Mouse (Mus musculus) liver, embryonic 16.5 days (tissue): ENCODE measurements at regions not wholly inside any gene's neighbourhood (a gene's known extent, or its start where the extent isn't known, plus 50 kb on each side); places are given as distances from the start of the nearest gene placed in this dataset.

Experiments used
- ATAC-seq: fragments of 200-750 bp; cut with Nextera tagmentation; 2 replicates; pipeline ENCODE4 v1.8.0; 2017; ENCODE audit warnings: low read depth, mild to moderate bottlenecking, moderate number of reproducible peaks, moderate library complexity
- H3K27ac ChIP-seq: fragments of 300-500 bp; sonication (generic); 2 replicates; pipeline ENCODE4 v1.5.1; 2014; ENCODE audit warnings: mild to moderate bottlenecking, low read length
- H3K27me3 ChIP-seq: fragments of 300-500 bp; sonication (generic); 2 replicates; pipeline ENCODE4 v1.6.1; 2014; ENCODE audit warnings: low read depth, low read length, mixed read lengths; ENCODE audit not compliant: control insufficient read depth, insufficient read depth
- H3K36me3 ChIP-seq: fragments of 300-500 bp; sonication (generic); 2 replicates; pipeline ENCODE4 v1.6.1; 2014; ENCODE audit warnings: mild to moderate bottlenecking; ENCODE audit not compliant: control insufficient read depth, insufficient read depth
- H3K4me1 ChIP-seq: fragments of 300-500 bp; sonication (generic); 2 replicates; pipeline ENCODE4 v1.6.1; 2014; ENCODE audit warnings: low read depth, low read length, mixed read lengths; ENCODE audit not compliant: control insufficient read depth
- H3K4me2 ChIP-seq: fragments of 300-500 bp; sonication (generic); 2 replicates; pipeline ENCODE4 v1.6.1; 2014; ENCODE audit warnings: low read depth, low read length, mixed read lengths
- H3K4me3 ChIP-seq: fragments of 300-500 bp; sonication (generic); 2 replicates; pipeline ENCODE4 v1.5.1; 2014; ENCODE audit warnings: low read depth, mild to moderate bottlenecking, low read length
- H3K9ac ChIP-seq: fragments of 300-500 bp; sonication (generic); 2 replicates; pipeline ENCODE4 v1.6.1; 2014; ENCODE audit warnings: low read depth, low read length
- H3K9me3 ChIP-seq: fragments of 300-500 bp; sonication (generic); replicated peaks from 2 replicates; pipeline ENCODE4 v1.6.1; 2016; ENCODE audit warnings: low read length; ENCODE audit not compliant: control insufficient read depth
- WGBS: fragments of 180-500 bp; shearing (Covaris S2); extraction: QIAGEN DNeasy Blood & Tissue Kit; methylation state at CpG from one replicate; pipeline ENCODE4 v1.1.7; 2014; ENCODE audit not compliant: insufficient replicate concordance; 5-methylcytosine and 5-hydroxymethylcytosine counted together

- Histone ChIP-seq H3K4me1 (no peaks in the 10 kb centered on the region), H3K4me2 (no peak overlapping the region), H3K4me3 (no peak overlapping the region), H3K36me3 (no peaks in the 10 kb centered on the region), H3K9ac (no peak overlapping the region), H3K27me3 (no peaks in the 10 kb centered on the region), H3K9me3 (no peaks in the 10 kb centered on the region), H3K27ac (no peak overlapping the region)
- 55% methylated on average over 4 of the region's 4 CpGs for WGBS
- ATAC-seq = no peak
These were observed 331.6 kb upstream of the Xrcc4 start for GRCm38 (mm10) chr13:90420966-90421365.

GRCm38 (mm10) chr13:90404392-90404791 is 315.0 kb upstream of the Xrcc4 start:
- H3K9ac ChIP-seq = no peak overlapping the region
- no peak overlapping the region for H3K4me3 ChIP-seq
- H3K4me2 ChIP-seq = no peak overlapping the region
- no peak overlapping the region for H3K27ac ChIP-seq
- no peak for ATAC-seq
- 69% methylated on average over 4 of the region's 4 CpGs for WGBS
- H3K36me3 ChIP-seq = no peaks in the 10 kb centered on the region
- no peaks in the 10 kb centered on the region for H3K9me3 ChIP-seq
- no peaks in the 10 kb centered on the region for H3K4me1 ChIP-seq
- no peaks in the 10 kb centered on the region for H3K27me3 ChIP-seq

GRCm38 (mm10) chr13:90402061-90402460 is 312.7 kb upstream of the Xrcc4 start:
- H3K4me2 ChIP-seq = no peak overlapping the region
- H3K9ac ChIP-seq = no peak overlapping the region
- H3K4me3 ChIP-seq = no peak overlapping the region
- no peak overlapping the region for H3K27ac ChIP-seq
- H3K27me3 ChIP-seq = no peaks in the 10 kb centered on the region
- H3K4me1 ChIP-seq = no peaks in the 10 kb centered on the region
- H3K36me3 ChIP-seq = no peaks in the 10 kb centered on the region
- no peaks in the 10 kb centered on the region for H3K9me3 ChIP-seq
- 50% methylated on average over 1 of the region's 1 CpGs for WGBS
- no peak for ATAC-seq

- no peaks in the 10 kb centered on the region for H3K27me3 ChIP-seq
- H3K4me3 ChIP-seq = no peak overlapping the region
- no peak overlapping the region for H3K27ac ChIP-seq
- no peaks in the 10 kb centered on the region for H3K4me1 ChIP-seq
- H3K9ac ChIP-seq = no peak overlapping the region
- WGBS = 37% methylated on average over 1 of the region's 1 CpGs
- no peak overlapping the region for H3K4me2 ChIP-seq
- no peaks in the 10 kb centered on the region for H3K9me3 ChIP-seq
- H3K36me3 ChIP-seq = no peaks in the 10 kb centered on the region
- ATAC-seq = no peak
These were observed 312.1 kb upstream of the Xrcc4 start for GRCm38 (mm10) chr13:90401496-90401895.

- Histone ChIP-seq H3K9ac (no peak overlapping the region), H3K36me3 (no peaks in the 10 kb centered on the region), H3K27ac (no peak overlapping the region), H3K4me1 (no peaks in the 10 kb centered on the region), H3K4me2 (no peak overlapping the region), H3K9me3 (no peaks in the 10 kb centered on the region), H3K4me3 (no peak overlapping the region), H3K27me3 (no peaks in the 10 kb centered on the region)
- no peak for ATAC-seq
- WGBS = 60% methylated on average over 8 of the region's 8 CpGs
These were observed 306.0 kb upstream of the Xrcc4 start for GRCm38 (mm10) chr13:90395274-90396023.

- Histone ChIP-seq H3K4me2 (no peak overlapping the region), H3K4me1 (no peaks in the 10 kb centered on the region), H3K27ac (no peak overlapping the region), H3K27me3 (no peaks in the 10 kb centered on the region), H3K36me3 (no peaks in the 10 kb centered on the region), H3K9ac (no peak overlapping the region), H3K4me3 (no peak overlapping the region), H3K9me3 (no peaks in the 10 kb centered on the region)
- WGBS = 54% methylated on average over 5 of the region's 5 CpGs
- ATAC-seq = no peak
These were observed 305.4 kb upstream of the Xrcc4 start for GRCm38 (mm10) chr13:90394815-90395241.

GRCm38 (mm10) chr13:90392415-90392814 is 303.0 kb upstream of the Xrcc4 start:
- H3K4me2 ChIP-seq = no peak overlapping the region
- H3K27me3 ChIP-seq = no peaks in the 10 kb centered on the region
- H3K36me3 ChIP-seq = no peaks in the 10 kb centered on the region
- no peak overlapping the region for H3K27ac ChIP-seq
- no peak overlapping the region for H3K4me3 ChIP-seq
- H3K9me3 ChIP-seq = no peaks in the 10 kb centered on the region
- H3K4me1 ChIP-seq = no peaks in the 10 kb centered on the region
- no peak overlapping the region for H3K9ac ChIP-seq
- ATAC-seq = no peak

GRCm38 (mm10) chr13:90376619-90377018 is 287.2 kb upstream of the Xrcc4 start:
- H3K27ac ChIP-seq = no peak overlapping the region
- H3K4me3 ChIP-seq = no peak overlapping the region
- no peaks in the 10 kb centered on the region for H3K4me1 ChIP-seq
- no peaks in the 10 kb centered on the region for H3K36me3 ChIP-seq
- WGBS = 72% methylated on average over 3 of the region's 3 CpGs
- no peak for ATAC-seq
- H3K4me2 ChIP-seq = no peak overlapping the region
- no peak overlapping the region for H3K9ac ChIP-seq
- no peaks in the 10 kb centered on the region for H3K27me3 ChIP-seq
- no peaks in the 10 kb centered on the region for H3K9me3 ChIP-seq

GRCm38 (mm10) chr13:90376207-90376606 is 286.8 kb upstream of the Xrcc4 start:
- 69% methylated on average over 6 of the region's 6 CpGs for WGBS
- no peaks in the 10 kb centered on the region for H3K27me3 ChIP-seq
- H3K27ac ChIP-seq = no peak overlapping the region

More at GRCm38 (mm10) chr13:90376207-90376606, 286.8 kb upstream of the Xrcc4 start:
- Histone ChIP-seq H3K4me1 (no peaks in the 10 kb centered on the region), H3K9me3 (no peaks in the 10 kb centered on the region), H3K4me2 (no peak overlapping the region), H3K36me3 (no peaks in the 10 kb centered on the region), H3K9ac (no peak overlapping the region), H3K4me3 (no peak overlapping the region)
- ATAC-seq = no peak
